Mouse (Mus musculus) liver, embryonic 14.5 days (tissue): ENCODE data around the gene Focad. TPM values are rescaled to one million over a fixed set of nuclear protein-coding genes. Genes with fewer than 3 reads are reported as not detected.

ENCODE experiments used
- ATAC-seq: fragments of 200-750 bp; cut with Nextera tagmentation; 2 replicates; pipeline ENCODE4 v1.8.0; 2017; ENCODE audit warnings: moderate number of reproducible peaks, mild to moderate bottlenecking, moderate library complexity; ENCODE audit not compliant: insufficient read depth
- DNase-seq, 3 experiments: peaks; one replicate each; pipeline ENCODE4 v3.0.0-alpha.2; 2012 to 2013; ENCODE audit warnings: low read depth in 3 of 3, low spot score in 3 of 3
- H3K27ac ChIP-seq: fragments of 300-500 bp; sonication (generic); 2 replicates; pipeline ENCODE4 v1.5.1; 2014; ENCODE audit warnings: moderate library complexity, mild to moderate bottlenecking, control low read depth, inconsistent platforms
- H3K27me3 ChIP-seq: fragments of 300-500 bp; sonication (generic); 2 replicates; pipeline ENCODE4 v1.6.1; 2014; ENCODE audit warnings: mild to moderate bottlenecking, low read length, moderate library complexity; ENCODE audit not compliant: control insufficient read depth, insufficient read depth
- H3K36me3 ChIP-seq: fragments of 300-500 bp; sonication (generic); replicated peaks from 2 replicates; pipeline ENCODE4 v1.6.1; 2014; ENCODE audit warnings: low read depth; ENCODE audit not compliant: control insufficient read depth, insufficient read depth
- H3K4me1 ChIP-seq, 2 experiments: fragments of 200-500 bp in 1 of 2; fragments of 300-500 bp in 1 of 2; sonication (generic) in 1 of 2; replicated peaks; 2 replicates each; pipeline ENCODE4 v1.6.1; 2012 to 2014; ENCODE audit warnings: antibody characterized with exemption in 1 of 2, inconsistent platforms in 1 of 2, low read length in 1 of 2; ENCODE audit not compliant: control insufficient read depth in 2 of 2, insufficient read depth in 2 of 2
- H3K4me2 ChIP-seq: fragments of 300-500 bp; sonication (generic); 2 replicates; pipeline ENCODE4 v1.6.1; 2014; ENCODE audit warnings: low read depth, mild to moderate bottlenecking, control low read depth, moderate library complexity
- H3K4me3 ChIP-seq, 2 experiments: fragments of 200-500 bp in 1 of 2; fragments of 300-500 bp in 1 of 2; sonication (generic) in 1 of 2; 2 replicates each; pipeline ENCODE4 v1.5.1; 2012 to 2014; ENCODE audit warnings: low read depth in 2 of 2, low read length in 2 of 2, mild to moderate bottlenecking in 2 of 2, control low read depth in 1 of 2, inconsistent platforms in 1 of 2, moderate library complexity in 1 of 2; ENCODE audit not compliant: insufficient read depth in 1 of 2
- H3K9ac ChIP-seq: fragments of 300-500 bp; sonication (generic); replicated peaks from 2 replicates; pipeline ENCODE4 v1.6.1; 2014; ENCODE audit warnings: mild to moderate bottlenecking, control low read depth, moderate library complexity
- H3K9me3 ChIP-seq: fragments of 300-500 bp; sonication (generic); 2 replicates; pipeline ENCODE4 v1.6.1; 2016; ENCODE audit warnings: low read length, mixed read lengths; ENCODE audit not compliant: control insufficient read depth
- CTCF ChIP-seq: IDR thresholded peaks from 2 replicates; pipeline ENCODE4 v1.5.1; 2016; ENCODE audit warnings: antibody characterized with exemption, low read depth, control low read depth
- EP300 ChIP-seq: IDR thresholded peaks from 2 replicates; pipeline ENCODE4 v1.6.1; 2016; ENCODE audit warnings: antibody characterized with exemption, low read depth
- WGBS: fragments of 180-500 bp; shearing (Covaris S2); extraction: QIAGEN DNeasy Blood & Tissue Kit; methylation state at CpG from one replicate; pipeline ENCODE4 v1.1.7; 2014; ENCODE audit not compliant: insufficient replicate concordance; 5-methylcytosine and 5-hydroxymethylcytosine counted together
- polyA plus RNA-seq, 2 experiments: library from polyadenylated mRNA; depleted of rRNA in 1 of 2; stranded (reverse) in 1 of 2; unstranded in 1 of 2; fragments of >200 nt; fragmentation: Nextera tagmentation in 1 of 2; extraction: Ambion mirVana in 1 of 2; gene quantifications; 2 replicates each; pipeline versions ENCODE4 v1.2.1 to v1.2.3; 2012 to 2014

The Focad gene
- polyA plus RNA-seq, 2 experiments = 5.2 to 8.9 TPM

DNA sequence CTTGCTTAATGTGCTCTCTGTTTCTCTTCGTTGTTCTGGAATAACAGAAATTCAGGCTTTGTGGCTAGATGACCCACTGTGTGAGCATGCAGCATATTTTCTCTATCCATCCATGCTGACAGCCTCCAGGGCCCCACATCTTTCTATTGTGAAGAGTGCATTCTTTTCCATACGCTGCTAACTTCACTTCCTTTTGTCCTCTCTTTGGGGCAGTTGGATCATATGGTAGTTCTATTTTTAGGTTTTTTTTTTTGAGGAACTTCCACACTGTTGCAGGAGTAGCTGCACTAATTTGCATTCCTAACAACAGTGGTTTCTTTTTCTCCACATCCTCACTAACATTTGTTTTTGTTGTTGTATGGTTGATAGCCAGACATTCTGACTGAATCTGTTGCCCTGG, 320.6 kb downstream of the Focad start:
- no peaks in the 10 kb centered on the region for H3K27me3 ChIP-seq
- ATAC-seq (no peak), DNase-seq (no peak)
- H3K36me3 ChIP-seq = no peaks in the 10 kb centered on the region
- WGBS = 37% methylated on average over 2 of the region's 2 CpGs
- no peaks in the 10 kb centered on the region for H3K9me3 ChIP-seq
- no peak overlapping the region for H3K4me2 ChIP-seq
- TF ChIP-seq EP300 = no peak
- no peak for TF ChIP-seq CTCF
- H3K4me3 ChIP-seq = no peak overlapping the region
- no peak overlapping the region for H3K9ac ChIP-seq
- H3K4me1 ChIP-seq = no peaks in the 10 kb centered on the region; a peak in 1 of 4 replicates
- H3K27ac ChIP-seq = no peak overlapping the region

- Histone ChIP-seq H3K27ac (no peak overlapping the region), H3K9ac (no peak overlapping the region), H3K4me2 (no peak overlapping the region), H3K36me3 (no peaks in the 10 kb centered on the region), H3K9me3 (no peaks in the 10 kb centered on the region), H3K4me1 (no peaks in the 10 kb centered on the region; a peak in 1 of 4 replicates), H3K27me3 (no peaks in the 10 kb centered on the region), H3K4me3 (no peak overlapping the region)
- no peak for ATAC-seq
- DNase-seq = no peak
- 75% methylated on average over 5 of the region's 5 CpGs for WGBS
- TF ChIP-seq CTCF (no peak), EP300 (no peak)
Measured at GRCm38 (mm10) chr4:88419378-88419777, 324.9 kb downstream of the Focad start.

GRCm38 (mm10) chr4:88424563-88424962, 330.1 kb downstream of the Focad start:
- Histone ChIP-seq H3K9me3 (no peaks in the 10 kb centered on the region), H3K36me3 (no peaks in the 10 kb centered on the region), H3K4me1 (no peaks in the 10 kb centered on the region), H3K27me3 (no peaks in the 10 kb centered on the region), H3K27ac (no peak overlapping the region), H3K4me2 (no peak overlapping the region), H3K4me3 (no peak overlapping the region), H3K9ac (no peak overlapping the region)
- DNase-seq = no peak
- ATAC-seq = no peak
- TF ChIP-seq CTCF (no peak), EP300 (no peak)

DNA sequence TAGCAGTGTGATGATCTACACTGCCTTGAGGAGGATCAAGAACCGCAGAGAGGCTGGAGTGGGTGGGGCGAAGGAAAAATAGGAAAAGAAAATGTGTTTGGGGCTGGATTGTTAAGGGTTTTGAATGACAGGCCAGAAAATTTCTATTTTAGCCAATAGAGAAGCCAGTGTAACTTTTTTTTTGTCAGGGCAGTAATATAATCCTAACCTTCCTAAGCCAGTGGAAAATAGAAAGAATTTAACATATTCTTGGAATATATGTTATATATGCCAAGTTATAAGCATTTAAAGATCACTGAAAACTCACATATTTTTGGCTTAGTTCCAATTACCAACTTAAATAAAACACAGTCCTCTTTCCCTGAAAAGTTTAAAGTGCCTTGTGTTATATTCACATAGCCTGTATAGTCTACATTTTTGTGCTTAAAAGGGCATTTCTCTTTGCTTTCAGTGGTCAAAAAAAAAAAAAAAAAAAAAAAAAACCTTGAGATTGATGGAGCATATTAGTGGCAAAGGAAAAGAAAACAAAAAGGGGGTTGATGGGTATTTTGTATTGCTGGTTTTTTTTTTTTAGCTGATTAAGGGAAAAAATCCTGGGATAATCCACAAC, 333.3 kb downstream of the Focad start:
- no peak overlapping the region for H3K9ac ChIP-seq
- DNase-seq (no peak), ATAC-seq (no peak)
- H3K27ac ChIP-seq = no peak overlapping the region
- no peaks in the 10 kb centered on the region for H3K27me3 ChIP-seq
- no peaks in the 10 kb centered on the region for H3K4me1 ChIP-seq
- no peaks in the 10 kb centered on the region for H3K9me3 ChIP-seq
- WGBS = 72% methylated on average over 2 of the region's 2 CpGs
- no peak overlapping the region for H3K4me3 ChIP-seq
- TF ChIP-seq CTCF = no peak
- no peak for TF ChIP-seq EP300
- H3K4me2 ChIP-seq = no peak overlapping the region
- H3K36me3 ChIP-seq = no peaks in the 10 kb centered on the region

GRCm38 (mm10) chr4:88432412-88433024, 338.1 kb downstream of the Focad start:
- Histone ChIP-seq H3K4me3 (no peak overlapping the region), H3K4me1 (no peaks in the 10 kb centered on the region), H3K4me2 (no peak overlapping the region), H3K9me3 (no peaks in the 10 kb centered on the region), H3K27me3 (no peaks in the 10 kb centered on the region), H3K9ac (no peak overlapping the region), H3K27ac (no peak overlapping the region), H3K36me3 (no peaks in the 10 kb centered on the region)
- ATAC-seq (no peak), DNase-seq (no peak)
- TF ChIP-seq CTCF = no peak
- TF ChIP-seq EP300 = no peak
- 52% methylated on average over 8 of the region's 8 CpGs for WGBS
